Mouse (Mus musculus) neutrophil, adult 5-6 weeks (primary cell): ENCODE measurements around the gene Skiv2l. TPM values are rescaled to one million over a fixed set of nuclear protein-coding genes. Genes with fewer than 3 reads are reported as not detected.

Source experiments
- ATAC-seq: fragments of 151-379, 151-347 bp; 2 replicates; pipeline ENCODE4 v1.8.0; 2017; ENCODE audit warnings: mild to moderate bottlenecking, moderate TSS enrichment; ENCODE audit not compliant: insufficient number of reproducible peaks, poor library complexity, low FRiP score, severe bottlenecking; ENCODE audit errors: extremely low read depth
- total RNA-seq: library from RNA; stranded (forward); fragments of 200-1000 nt; gene quantifications from 2 replicates; pipeline ENCODE4 v1.2.3, GENCODE M21; 2017

The Skiv2l gene
- total RNA-seq, 1 experiment from 2014 or later, result 92.2 TPM

DNA sequence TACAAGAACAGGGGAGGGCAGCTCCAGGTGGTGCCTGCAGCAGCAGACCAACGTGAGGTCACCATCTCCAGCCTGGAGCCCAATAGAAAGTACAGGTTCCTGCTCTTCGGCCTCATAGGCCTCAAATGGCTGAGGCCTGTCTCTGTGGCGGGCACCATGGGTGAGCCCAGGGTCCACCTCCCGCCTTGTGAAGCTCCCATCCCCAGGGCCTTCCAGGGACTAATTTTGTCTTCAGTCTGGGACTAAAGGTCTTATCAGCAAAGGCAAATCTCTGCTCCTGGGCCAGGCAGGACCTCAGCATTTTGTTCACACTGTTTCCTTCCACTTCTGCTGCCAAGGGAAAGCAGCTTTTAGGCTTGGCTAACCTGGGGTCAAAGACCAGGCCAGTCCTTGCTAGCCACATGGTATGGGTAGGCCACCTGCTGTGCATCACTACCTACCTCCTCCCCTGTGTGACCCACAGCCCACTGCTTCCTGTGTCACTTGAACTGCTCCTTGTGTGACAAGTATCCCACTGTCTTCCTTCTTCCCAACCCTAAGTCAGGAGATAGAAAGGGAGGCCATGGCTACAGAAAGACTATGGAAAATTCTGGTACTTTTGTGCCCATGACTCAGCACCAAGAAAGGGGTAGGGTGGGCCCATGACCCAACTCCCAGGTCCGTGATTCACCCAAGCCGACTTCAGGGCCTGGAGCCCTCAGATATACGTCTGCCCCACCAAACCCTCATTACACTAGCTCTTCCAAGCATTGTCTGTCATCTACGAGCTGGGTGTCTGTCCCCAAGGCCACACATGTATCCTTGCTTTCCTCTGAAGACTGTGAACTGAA is 53.5 kb downstream of the Skiv2l start:
- no peak for ATAC-seq

GRCm38 (mm10) chr17:34795633-34796032 is 54.4 kb downstream of the Skiv2l start:
- ATAC-seq, result no peak

DNA sequence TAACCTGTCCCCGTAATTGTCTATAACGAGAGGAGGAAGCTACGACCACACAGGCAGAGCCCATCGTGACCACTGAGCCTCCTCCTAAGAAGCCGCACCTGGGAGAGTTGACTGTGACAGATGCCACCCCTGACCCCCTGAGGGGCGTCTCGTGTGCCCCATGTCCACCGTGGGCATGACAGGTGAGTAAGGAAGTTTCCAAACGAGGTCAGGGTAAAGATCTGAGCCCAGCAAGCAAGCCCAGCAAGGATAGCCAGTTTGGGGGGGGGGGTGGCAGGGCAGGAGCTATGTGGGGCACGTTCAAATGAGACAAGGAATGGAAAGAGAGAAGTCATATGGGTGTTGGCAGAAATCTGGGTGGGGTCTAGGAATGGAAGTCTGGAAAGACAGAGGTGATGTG is 55.0 kb downstream of the Skiv2l start:
- ATAC-seq, result no peak

Other genes starting within 250 kb of the Skiv2l start
- gene Rnf5, start 246.5 kb downstream of the Skiv2l start, total RNA-seq, result 15.9 and 17.6 TPM in 2 replicates
- gene Agpat1, start 245.9 kb downstream of the Skiv2l start, total RNA-seq, result 27.5 and 32.9 TPM in 2 replicates
- 1.7 and 4.2 TPM in 2 replicates for gene Egfl8, start 234.2 kb downstream of the Skiv2l start, total RNA-seq
- gene Ppt2, start 221.7 kb downstream of the Skiv2l start, total RNA-seq, result 17.2 and 18.7 TPM in 2 replicates
- 0.25 TPM in 1 of 2 replicates, not detected in the other for gene Prrt1, start 220.7 kb downstream of the Skiv2l start, total RNA-seq
- 15.2 and 17.2 TPM in 2 replicates for gene Fkbpl, start 205.4 kb downstream of the Skiv2l start, total RNA-seq
- gene Atf6b, start 203.1 kb downstream of the Skiv2l start, total RNA-seq, result 26.9 and 27.4 TPM in 2 replicates
- not detected in 2 replicates for gene Tnxb, start 179.7 kb downstream of the Skiv2l start, total RNA-seq
- 0.12 and 0.23 TPM in 2 replicates for gene C4b, start 106.3 kb downstream of the Skiv2l start, total RNA-seq
- not detected in 2 replicates for gene Cyp21a1, start 45.6 kb downstream of the Skiv2l start, total RNA-seq
- 23.5 and 39.9 TPM in 2 replicates for gene Stk19, start 13.3 kb downstream of the Skiv2l start, total RNA-seq
- gene Dxo, start 13.2 kb downstream of the Skiv2l start, total RNA-seq, result 36.1 and 45.8 TPM in 2 replicates
- gene Nelfe, start 181 bp upstream of the Skiv2l start, total RNA-seq, result 22.6 and 36.0 TPM in 2 replicates
- gene Cfb, start 12.3 kb upstream of the Skiv2l start, total RNA-seq, result 0.58 and 0.98 TPM in 2 replicates
- 2.8 and 3.8 TPM in 2 replicates for gene Zbtb12, start 29.3 kb upstream of the Skiv2l start, total RNA-seq
- not detected in 2 replicates for gene Gm20547, start 31.8 kb upstream of the Skiv2l start, total RNA-seq
- gene C2, start 48.1 kb upstream of the Skiv2l start, total RNA-seq, result not detected in 2 replicates
- gene Ehmt2, start 48.3 kb upstream of the Skiv2l start, total RNA-seq, result 87.4 and 99.7 TPM in 2 replicates
- gene Slc44a4, start 64.3 kb upstream of the Skiv2l start, total RNA-seq, result 0.98 and 1.4 TPM in 2 replicates
- 66.7 and 66.9 TPM in 2 replicates for gene Neu1, start 81.0 kb upstream of the Skiv2l start, total RNA-seq
- gene Hspa1b, start 109.0 kb upstream of the Skiv2l start, total RNA-seq, result 5.9 and 8.0 TPM in 2 replicates
- not detected in 2 replicates for gene Gm20481, start 119.7 kb upstream of the Skiv2l start, total RNA-seq
- gene Hspa1a, start 121.9 kb upstream of the Skiv2l start, total RNA-seq, result 5.6 and 6.4 TPM in 2 replicates
- not detected in 2 replicates for gene Hspa1l, start 122.5 kb upstream of the Skiv2l start, total RNA-seq
- gene Lsm2, start 131.7 kb upstream of the Skiv2l start, total RNA-seq, result 10.1 and 11.4 TPM in 2 replicates
- 243 and 266 TPM in 2 replicates for gene Vars, start 150.8 kb upstream of the Skiv2l start, total RNA-seq
- 0.61 and 1.2 TPM in 2 replicates for gene Vwa7, start 166.4 kb upstream of the Skiv2l start, total RNA-seq
- 2.0 and 2.6 TPM in 2 replicates for gene Sapcd1, start 177.8 kb upstream of the Skiv2l start, total RNA-seq
- gene Msh5, start 196.5 kb upstream of the Skiv2l start, total RNA-seq, result 4.7 and 7.0 TPM in 2 replicates
- gene Clic1, start 199.8 kb upstream of the Skiv2l start, total RNA-seq, result 394 and 439 TPM in 2 replicates
- gene Ddah2, start 208.8 kb upstream of the Skiv2l start, total RNA-seq, result 4.5 and 8.1 TPM in 2 replicates
- 0.49 TPM in 1 of 2 replicates, not detected in the other for gene Ly6g6c, start 215.2 kb upstream of the Skiv2l start, total RNA-seq
- 1.5 and 2.1 TPM in 2 replicates for gene Mpig6b, start 216.0 kb upstream of the Skiv2l start, total RNA-seq
- not detected in 2 replicates for gene Ly6g6e, start 226.7 kb upstream of the Skiv2l start, total RNA-seq
- not detected in 2 replicates for gene Ly6g6d, start 227.9 kb upstream of the Skiv2l start, total RNA-seq
- 0.49 TPM in 1 of 2 replicates, not detected in the other for gene Ly6g6f, start 235.4 kb upstream of the Skiv2l start, total RNA-seq
- 33.2 and 43.8 TPM in 2 replicates for gene Abhd16a, start 239.1 kb upstream of the Skiv2l start, total RNA-seq